Mouse (Mus musculus) layer of hippocampus, adult 11-12 months (tissue): ENCODE data around the gene Il11.

ENCODE experiments used
- DNase-seq: peaks from one replicate; pipeline ENCODE4 v3.0.0; 2022; ENCODE audit warnings: low spot score

The Il11 gene

DNA sequence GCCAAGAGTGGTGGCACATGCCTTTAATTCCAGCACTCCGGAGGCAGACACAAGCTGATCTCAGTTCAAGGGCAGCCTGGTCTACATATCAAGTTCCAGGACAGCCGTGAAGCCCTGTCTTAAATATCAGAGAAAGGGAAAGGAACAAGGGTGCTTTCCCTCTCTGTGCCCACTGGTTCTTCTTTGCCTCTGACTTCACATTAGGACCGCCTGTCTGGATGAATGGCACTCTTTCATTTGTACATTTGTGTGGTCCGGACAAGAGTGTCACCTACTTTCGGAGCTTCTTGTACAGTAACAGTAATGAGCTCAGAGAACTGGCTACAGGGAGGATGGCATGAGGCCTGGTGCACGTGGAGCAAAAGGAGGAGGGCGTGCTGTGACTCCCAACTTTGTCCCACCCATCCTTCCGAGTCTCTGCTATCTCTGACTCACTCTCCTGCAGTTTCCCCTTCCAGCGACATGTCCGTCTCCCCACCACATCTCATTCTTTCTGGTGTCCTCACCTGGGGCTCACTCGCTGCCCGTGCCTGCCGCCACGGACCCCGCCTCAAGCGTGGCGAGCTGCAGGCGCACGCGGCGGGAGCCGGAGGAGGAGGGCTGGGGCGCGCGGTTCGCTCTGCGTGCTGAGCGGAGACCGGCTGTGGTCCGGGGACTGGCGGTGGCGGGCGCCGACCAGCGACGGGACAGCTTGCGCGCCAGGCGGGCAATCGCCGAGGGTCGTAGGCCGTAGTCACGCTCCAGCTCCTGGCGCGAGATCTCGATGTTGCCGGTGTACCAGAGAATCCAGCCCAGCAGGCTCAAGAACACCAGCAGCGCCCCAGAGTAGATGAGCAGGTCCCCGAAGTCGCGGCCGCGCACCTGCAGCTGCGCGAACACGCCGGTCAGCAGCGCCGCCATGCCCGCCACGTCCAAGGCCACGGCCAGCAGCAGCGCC lies 6.1 kb upstream of the Il11 start:
- peak; percentile 55 for DNase-seq

DNA sequence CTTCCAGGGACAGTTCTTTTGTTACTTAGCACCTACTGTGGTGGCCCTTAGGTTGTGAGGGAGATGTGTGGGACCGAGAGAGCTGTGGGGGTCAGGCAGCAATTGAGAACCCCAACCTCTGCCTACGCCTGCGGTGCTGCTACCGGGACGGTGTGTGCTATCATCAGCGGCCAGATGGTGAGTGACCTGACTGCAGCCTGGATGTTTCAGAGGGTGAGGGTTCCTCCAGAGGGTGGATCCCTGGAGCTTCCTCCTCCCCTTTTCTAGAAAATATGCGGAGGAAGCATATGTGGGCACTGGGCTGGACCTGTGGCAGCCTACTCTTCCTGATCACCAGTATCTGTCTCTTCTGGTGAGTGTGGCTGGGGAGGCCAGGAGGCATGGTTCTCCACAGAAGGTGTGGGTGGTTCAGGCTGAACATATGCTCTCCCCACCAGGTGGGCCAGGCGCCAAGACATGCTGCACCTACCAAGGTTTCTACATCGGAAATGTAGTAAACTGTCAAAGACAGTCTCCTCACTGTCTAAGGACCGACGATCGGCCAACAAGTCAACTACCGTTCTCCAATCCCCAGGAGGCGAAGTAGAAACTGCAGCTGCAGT lies 1.1 kb upstream of the Il11 start:
- no peak for DNase-seq

DNA sequence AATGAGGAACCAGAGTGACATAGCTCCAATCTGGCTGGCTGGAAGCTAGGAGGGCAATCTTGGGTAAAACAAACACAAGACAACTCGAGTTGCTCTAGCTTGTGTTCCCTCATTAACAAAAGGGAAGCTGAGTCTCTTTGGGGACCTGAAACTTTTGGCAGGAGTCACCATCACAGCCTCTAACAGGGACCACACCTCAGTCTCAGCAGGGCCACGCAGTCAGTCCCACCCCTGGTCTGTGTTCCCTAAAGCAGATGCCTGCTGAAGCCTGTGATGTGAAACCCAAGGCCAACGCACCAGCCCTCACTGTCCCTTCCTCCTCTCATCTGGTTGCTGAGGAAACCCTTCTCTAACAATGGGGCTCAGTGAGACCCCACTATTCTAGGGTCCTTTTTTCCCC lies 529 bp downstream of the Il11 start:
- DNase-seq, result no peak

DNA sequence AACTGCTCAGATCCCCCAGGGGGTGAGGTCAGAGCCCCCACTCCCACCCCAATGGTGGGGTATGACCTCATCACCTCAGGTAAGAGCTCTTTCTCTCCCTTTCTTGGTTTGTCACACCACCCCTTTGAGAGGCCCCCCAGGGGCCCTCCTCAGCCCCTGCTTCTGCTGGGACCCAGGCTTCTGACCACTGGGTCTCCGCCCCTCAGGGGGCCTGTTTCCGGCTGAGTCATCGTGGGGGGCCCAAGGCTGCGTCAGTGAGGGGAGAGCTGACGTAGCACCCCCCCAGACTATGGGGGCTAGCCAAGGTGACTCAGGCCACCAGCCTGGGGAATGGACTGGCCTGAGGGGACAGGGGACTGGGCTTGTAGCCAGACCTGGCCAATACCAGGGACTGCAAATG lies 2.7 kb downstream of the Il11 start:
- no peak for DNase-seq

DNA sequence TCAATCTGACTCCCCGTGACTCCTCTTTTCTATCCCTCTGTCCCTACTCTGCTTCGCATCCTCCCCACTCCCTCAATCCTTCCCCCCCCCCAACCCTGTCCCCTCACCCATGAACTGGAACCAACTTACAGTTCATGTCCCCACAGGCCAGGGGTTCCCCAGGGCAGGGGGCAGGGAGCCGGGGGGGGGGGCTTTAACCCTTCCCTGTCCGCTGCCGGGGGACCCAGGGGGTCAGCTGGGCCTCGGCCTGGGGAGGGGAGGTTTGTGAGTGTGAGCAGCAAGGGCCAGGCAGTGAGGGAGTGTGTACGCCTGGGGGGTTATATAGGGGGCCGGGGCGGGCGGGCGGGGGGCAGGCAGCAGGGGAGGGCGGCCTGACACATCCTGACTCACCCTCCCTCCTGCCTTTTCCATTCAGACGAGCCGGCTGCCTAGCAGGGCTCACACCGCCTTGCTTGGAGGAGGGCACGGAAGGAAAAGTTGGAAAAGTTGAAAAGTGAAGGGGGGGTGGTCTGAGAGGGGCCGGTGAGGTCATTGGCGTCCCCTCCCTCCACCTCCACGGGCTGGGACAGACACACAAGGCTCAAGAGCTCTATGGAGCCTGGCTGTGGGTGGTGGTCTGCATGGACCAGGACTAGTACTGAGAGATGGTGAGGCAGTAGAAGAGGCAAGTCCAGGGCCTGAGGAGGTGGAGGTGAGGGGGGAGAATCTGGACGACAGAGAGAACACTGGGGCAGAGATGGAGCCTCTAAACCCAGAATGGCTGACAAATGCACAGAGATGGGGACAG lies 4.6 kb downstream of the Il11 start:
- no peak for DNase-seq

DNA sequence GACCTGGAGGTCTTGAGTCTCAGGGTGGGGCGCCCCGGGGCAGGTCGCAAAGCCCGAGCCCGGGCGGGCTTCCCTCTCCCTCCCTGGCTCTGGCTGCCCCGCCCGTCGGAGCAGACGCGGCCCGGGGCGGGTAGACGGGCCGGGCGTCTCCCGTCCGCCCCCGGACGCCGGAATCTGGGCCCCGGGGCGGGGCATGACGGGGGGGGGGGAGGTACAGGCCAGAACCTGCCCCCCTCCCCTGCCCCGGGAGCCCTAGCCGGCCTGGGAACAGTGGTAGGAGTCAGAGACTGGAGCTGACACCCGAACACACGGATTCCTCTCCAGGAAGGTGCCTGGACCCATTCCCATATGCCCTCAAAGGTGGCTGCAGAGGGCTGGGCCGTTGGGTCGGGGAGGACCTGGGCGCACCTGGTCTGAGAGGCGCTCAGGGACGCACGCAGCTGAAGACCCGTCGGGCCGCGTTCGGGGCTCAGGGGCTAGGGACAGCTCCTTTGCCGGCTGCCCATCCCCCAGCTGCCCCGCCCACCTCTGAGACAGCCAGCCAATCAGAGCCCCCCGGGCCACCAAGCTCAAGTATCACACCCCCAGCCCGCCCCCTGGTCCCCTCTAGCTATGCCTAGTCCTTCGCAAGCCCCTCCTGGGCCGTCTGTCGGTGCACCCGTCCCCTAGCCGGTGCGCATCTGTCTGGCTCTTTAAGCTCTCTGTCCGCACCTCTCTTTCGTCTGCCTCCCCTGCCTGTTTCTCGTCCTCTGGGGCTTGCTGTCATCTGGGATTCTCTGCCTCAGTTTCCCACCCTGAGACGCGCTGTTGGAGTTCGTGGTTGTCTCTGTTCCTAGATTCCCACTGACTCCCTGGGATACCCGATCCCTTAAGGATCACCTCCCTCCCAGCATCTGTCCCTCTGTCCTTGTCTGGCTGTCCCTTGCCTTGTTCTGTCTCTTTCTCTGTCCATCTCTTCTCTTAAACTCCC lies 5.5 kb downstream of the Il11 start:
- no peak for DNase-seq

DNA sequence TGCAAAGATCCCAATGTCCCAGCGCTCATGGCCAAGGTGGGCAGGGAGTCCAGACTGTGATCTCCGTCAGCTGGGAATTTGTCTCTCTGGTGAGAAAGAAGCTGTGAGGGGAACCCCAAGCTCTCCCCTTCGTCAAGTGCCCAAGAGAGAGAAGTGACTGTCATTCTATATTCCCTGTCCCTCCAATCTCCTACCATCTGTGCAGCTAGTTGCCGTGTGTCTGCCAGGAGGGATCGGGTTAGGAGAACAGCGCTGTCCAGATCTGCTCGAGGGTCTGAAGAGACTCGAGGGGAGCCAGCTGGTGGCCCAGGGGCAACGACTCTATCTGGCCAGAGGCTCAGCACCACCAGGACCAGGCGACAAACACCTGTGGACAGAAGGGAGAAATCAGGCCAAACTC lies 6.5 kb downstream of the Il11 start:
- DNase-seq, result no peak

DNA sequence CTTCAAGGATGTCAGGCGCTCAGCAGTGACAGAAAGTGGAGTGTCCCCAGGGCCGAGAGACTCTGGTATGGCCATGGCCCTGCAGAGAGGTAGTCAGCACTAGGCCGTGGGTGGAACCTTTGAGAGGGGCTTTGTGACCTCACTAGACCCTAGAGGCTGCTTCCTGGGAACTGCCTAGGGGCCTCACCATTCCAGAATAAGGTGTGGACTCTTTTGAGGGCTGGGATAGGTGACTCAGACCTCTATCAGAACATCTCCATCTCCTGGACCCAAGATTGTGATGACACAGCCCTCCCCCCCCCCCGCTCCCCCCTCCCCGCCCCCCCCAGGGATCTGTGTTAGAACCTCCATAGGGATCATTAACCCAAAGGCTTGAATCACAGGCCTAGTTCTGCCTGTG lies 11.5 kb downstream of the Il11 start, which contains the start of gene Fam71e2:
Gene Fam71e2 (minus strand): TSS at position 101 of the 400 bp plus-strand sequence.
- DNase-seq, result no peak

DNA sequence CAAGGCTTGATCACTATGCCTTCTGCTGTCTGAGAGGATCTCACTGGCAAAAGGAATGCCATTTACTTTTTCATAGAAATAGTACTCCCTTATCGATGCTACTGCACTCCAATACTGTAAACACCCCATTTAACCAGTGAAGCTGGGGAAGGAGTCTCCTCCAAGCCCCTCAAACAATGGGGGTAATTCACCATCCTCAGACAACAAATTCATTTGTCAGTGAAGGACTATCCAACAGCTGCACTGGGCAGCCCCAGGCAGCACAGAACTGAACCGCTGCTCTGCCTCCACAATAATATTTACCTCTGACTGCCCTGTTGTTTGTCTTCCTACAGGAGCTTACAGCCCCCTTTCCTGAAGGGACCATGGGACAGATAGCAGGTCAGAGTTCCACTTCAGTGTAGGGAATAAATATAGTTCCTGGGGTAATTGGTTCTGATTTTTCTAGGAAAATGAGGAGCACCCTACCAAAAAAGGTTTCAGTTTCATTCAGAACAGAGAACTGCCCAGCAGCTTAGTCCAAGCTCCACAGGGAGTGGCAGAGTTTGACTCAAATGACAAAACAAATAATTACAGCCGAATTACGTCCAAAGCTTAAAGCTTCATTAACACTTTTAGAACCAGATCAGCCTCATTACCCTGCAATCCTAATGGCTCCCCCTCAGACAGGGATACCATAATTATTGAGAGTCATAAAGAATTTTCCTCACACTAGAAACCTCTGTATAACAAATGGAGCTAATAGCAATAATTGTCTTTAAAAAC lies 17.5 kb downstream of the Il11 start:
- peak; percentile 34 for DNase-seq

DNA sequence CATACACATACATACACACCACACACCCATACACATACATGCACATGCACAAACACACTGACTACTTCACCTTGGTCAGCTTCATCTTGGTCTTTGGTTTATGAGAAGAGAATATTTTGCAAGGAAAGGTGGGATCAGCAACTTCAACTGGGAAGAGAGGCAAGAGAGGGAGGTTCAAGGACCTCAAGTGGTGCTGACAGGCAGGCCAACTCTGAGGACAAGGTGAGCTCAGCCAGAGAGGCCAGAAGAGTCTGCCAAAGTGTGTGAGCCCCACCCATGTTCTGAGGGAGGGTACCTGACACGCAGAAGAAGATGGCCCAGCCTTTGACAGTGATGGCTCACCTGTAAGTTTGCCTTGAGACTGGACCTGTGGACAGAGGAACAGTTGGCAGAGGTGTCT lies 23.0 kb downstream of the Il11 start:
- no peak for DNase-seq

DNA sequence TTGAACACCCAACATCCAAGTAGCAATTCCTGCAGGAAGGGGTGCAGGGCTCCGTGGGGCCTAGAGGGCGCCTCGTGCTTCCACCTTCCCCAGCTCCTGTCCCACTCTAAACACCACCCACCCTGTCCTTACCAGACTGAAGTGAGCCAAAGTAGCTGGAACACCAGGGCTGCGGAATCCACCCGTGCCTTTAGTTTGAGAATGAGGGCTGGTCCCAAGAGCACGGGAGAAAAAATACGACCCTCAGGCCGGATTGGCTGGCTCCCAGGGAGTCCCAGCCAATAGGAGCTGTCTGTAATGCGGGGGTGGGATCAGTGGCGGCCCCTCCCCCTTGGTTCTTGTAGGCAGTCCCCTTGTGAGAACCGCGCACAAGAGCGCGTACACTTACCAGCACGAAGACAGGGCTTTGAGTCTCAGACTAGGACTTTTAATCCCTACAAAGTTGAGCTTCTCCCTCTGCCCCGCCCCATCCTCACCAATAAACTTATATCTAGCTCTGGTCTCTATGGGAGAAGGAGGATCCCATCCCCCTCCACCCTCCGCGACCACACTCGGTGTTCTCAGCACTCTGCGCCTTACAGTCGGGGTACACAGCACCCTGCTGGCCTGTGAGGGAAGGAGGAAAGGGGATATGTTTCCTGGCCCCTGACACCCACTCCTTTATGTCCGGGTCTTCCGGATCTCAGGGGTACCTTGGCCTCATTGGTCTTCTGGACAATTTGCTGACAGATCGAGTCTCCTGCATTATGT lies 29.7 kb downstream of the Il11 start, which contains the start of gene Cox6b2:
Gene Cox6b2 (minus strand): TSS at position 274 of the 750 bp plus-strand sequence.
- DNase-seq, result peak; percentile 76

DNA sequence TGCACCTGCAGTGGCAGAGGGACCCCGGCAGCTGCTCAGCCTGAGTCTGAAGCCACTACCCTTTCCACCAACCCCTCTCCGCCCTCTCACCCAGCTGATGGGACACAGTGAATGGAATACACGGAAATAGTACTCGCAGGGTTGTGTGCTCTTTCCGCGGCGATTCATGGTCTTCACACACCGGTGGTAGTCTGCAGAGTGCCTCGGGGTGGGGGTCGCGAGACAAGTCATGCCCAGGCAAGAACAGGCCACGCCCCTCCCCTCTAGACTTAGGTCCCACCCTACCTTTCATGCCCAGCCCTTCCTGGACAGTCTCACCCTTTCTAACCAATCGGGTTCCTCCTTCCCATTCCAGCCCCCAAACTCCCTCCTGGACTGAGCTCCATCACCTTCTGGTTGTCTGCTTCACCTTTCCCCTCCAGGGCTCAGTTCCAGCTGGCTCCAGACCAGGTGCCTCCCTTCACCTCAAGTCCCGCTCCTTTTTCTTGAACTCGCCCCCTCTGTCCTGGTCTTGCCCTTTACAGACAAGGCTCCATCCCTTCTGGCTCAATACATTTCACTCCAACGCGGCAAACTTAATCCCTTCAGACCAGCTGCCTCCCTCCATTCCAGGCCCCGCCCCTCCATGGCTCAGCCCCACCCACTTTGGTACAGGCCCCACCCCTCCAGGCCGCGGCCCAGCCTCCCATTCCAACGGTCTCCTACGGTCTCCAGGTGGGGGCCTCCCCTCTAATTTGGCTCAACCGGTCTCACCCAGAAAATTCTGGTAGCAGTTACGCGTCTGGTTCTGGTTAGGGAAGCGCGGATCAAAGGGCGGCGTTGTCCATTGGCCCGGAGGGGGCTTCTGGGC lies 30.5 kb downstream of the Il11 start:
- no peak for DNase-seq

DNA sequence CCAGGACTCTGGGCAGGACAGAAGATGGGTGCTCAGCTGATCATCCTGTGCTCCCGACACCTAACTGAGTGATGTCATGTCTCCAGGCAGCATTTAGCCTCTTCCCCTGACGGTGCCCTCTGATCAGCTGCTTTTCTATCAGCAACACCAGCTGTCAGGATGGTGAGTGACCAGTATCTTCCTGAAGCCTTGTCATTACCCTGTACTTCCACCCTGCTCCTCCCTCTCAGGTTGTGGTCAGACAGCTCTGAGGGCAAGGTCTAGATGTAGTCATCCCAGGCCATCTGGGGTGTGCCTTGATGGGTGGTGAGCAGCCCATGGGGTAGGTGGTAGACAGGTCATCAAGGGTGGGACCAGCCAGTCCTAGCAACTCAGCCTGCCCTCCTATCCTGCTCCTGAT lies 33.5 kb downstream of the Il11 start:
- no peak for DNase-seq

DNA sequence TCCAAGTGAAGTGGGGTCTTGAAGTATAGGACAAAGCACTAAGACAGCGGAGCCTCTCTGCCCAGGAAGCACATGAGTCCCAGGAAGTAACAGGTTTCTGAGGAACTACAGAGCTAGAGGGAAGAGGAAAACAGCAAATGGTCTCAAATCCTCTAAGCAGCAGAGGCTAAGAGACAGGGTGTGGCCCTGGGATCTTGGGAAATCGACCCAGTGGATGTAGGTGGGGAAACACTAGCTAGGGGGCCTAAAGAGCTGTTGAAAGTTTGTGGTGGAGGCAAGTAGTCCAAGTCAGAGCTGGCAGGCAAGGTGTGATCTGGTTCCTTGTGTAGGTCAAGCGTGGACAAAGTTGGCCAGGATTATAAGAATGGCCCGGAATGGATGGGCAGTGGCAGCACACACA lies 34.3 kb downstream of the Il11 start:
- DNase-seq, result no peak

DNA sequence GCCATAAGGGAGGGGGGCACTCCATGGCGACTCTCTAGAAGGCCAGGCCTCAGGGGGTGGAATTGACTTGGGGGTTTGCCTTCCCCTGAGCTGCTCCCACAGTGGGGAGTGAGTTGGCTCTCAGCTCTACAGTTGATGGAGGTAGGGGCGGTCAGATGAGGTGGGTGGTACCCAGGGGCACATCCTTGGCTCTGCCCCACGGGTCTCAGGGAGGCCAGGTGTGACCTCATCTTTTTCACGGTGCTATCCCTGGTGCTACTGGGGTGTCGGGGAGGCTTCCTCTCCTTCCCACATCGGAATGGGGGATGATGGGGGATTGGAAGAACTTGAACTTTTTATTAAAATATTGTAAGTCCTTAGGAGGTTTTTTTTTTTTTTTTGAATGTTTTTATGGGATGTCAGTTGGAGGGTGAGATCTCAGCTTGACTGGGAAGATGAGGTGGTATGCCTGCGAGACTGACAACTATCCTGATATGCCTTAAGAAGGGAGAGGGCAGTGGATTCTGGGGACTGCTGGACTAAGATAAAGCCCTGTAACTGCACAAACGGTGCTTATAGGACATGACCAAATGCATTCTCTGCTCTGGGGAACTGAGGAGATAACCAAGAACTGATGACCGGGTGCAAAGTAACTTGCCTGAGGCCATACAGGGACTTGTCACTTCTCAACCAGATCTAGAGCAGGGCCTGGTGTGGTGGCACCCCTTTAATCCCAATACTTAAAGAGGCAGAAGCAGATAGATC lies 35.3 kb downstream of the Il11 start:
- DNase-seq, result no peak

DNA sequence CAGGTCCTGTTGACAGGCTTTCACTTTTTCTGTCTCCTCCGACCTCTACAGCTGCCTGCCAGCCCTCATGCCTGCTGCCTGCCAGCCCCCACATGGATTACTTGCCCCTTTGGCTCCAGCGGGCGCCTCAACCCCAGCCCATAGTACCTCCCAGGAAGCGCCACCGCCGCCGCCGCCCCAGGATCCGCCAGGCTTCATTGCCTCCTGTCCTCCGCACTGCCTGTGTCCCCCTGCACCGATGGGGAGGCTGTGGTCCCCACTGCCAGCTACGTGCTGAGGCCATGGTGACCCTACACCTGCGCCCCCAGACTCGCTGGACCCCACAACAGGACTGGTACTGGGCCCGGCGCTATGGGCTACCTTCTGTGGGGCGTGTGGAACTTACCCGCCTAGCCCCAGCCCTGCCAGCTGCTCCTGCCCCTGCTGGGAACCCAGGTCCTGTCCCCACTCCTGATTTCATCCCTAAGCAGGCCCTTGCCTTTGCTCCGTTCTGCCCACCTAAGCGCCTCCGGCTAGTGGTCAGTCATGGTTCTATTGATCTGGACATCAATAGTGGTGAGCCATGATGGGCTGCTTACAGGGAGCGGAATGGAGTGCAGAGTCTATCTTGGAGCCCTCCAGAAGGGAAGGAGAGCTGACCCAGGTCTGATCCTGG lies 36.2 kb downstream of the Il11 start:
- DNase-seq, result no peak

DNA sequence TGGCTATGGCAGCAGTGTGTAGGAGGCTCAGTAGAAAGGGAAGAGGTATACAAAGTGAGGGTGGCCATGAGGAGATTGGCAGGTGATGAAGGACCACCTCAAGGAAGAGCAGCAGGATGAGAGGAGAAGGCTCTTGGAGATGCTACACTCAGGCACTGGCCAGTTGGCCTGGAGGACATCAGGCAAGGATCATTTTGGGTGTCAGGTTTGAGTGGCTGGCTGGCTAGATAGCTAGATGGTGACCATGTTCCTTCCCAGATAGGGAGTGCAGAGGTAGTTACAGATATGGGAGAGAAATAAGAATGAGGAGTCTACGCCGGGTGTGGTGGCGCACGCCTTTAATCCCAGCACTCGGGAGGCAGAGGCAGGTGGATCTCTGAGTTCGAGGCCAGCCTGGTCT lies 37.8 kb downstream of the Il11 start:
- DNase-seq, result no peak

DNA sequence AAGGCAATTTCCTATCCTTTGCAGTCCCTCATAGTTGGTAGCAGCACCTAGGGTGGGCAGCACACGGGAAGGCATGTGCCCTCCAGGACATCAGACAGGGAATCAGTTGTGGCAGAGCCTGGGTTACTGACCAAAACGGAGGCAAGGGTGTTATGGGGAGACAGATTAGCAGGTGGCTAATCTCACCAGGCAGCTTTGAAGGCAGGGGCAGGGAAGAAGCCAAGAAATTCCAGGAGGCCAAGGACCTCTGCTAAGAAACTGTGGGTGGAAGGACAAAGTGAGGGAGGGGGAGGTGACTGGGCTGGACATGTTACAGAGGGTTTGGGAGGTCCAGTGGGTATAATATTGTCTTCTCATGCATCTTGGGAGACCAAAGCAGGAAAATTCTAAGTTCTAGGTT lies 39.3 kb downstream of the Il11 start:
- no peak for DNase-seq
